Mouse (Mus musculus): ENCODE results near the gene Pla2g10.
"Not testable (repeated sequence)": the region's sequence is repeated elsewhere in the genome, so short reads cannot be mapped to it uniquely, and the experiment has no call there.

GRCm38 (mm10) chr16:13771603-13772002 is 40.8 kb upstream of the Pla2g10 start:
- TF ChIP-seq TAL1, GATA1 (IDR thresholded peaks at IDR 0.05; ENCODE audit: low read length): not testable (repeated sequence)
